Mouse (Mus musculus): ENCODE results near the gene Aqp3. TPM values are rescaled to one million over a fixed set of nuclear protein-coding genes. Genes with fewer than 3 reads are reported as not detected.

The Aqp3 gene
- polyA plus RNA-seq, 1 experiment from 2014 or later: 0.30 TPM

DNA sequence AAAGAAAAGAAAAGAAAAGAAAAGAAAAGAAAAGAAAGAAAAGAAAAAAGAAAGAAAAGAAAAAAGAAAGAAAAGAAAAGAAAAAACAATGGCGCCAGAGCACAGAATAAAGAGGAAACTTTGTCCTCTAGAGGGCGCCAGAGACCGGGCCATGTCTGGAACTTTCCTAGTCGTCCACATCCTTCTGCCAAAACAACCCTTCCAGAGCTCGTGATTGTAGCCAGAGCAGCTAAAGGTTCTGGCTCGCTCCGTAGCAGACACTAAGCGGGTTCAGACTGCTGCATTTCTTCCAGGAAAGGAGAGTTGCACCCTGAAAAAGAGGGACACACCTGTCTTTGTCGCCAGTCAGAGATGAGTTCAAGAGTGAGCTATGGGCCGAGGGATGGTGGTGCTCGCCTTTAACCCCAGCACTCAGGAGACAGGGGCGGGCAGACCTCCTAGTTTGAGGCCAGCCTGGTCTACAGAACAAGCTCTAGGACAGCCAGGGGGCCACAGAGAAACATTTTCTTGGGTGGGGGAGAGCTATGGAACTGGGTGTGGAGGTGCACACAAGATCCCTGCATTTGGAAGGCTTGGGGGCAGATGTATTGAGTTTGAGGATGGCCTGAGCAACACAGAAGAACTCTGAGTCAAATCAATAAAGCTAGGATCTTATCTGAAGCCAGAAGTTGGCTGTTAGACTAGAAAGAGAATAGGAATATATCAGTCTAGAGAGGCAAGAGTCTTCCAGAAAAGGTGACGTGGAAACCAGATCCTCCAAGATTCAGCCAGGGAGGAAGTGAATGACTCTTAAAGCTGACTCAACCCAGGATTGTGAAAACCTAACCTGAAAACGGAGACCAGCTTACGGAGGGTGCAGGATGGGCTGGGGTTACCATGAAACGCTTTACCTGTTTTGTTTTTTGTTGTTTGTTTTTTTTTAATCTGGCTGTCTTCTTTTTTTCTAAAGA lies 47.0 kb downstream of the Aqp3 start:
- 34% methylated on average over 16 of the region's 16 CpGs for WGBS
- peak; percentile 74 for ATAC-seq (ENCODE audit: low FRiP score, low read depth)
- Histone ChIP-seq H3K27me3 (no peaks in the 10 kb centered on the region), H3K9ac (0 out of 2 replicates have a peak overlapping the region, but pooled peaks have one; percentile 35), H3K4me2 (peak overlapping the region; percentile 52), H3K9me3 (no peaks in the 10 kb centered on the region), H3K4me1 (replicated peaks) (peaks cover 4% of the 10 kb centered on the region; the same call in 1 of the 2 replicates), H3K4me3 (peak overlapping the region; percentile 9; the same call in 1 of the 2 replicates), H3K36me3 (no peaks in the 10 kb centered on the region), H3K27ac (replicated peaks) (no peak overlapping the region)

- H3K4me1 ChIP-seq (replicated peaks): peaks cover 4% of the 10 kb centered on the region; the same call in 1 of the 2 replicates
- whole genome bisulfite sequencing: 78% methylated on average over 2 of the region's 2 CpGs
- H3K4me2 ChIP-seq: no peak overlapping the region
- no peaks in the 10 kb centered on the region for H3K36me3 ChIP-seq
- H3K27me3 ChIP-seq: no peaks in the 10 kb centered on the region
- ATAC-seq (ENCODE audit: low FRiP score, low read depth): no peak
- no peak overlapping the region for H3K27ac ChIP-seq (replicated peaks)
- H3K4me3 ChIP-seq: no peak overlapping the region
- H3K9ac ChIP-seq: no peak overlapping the region
- H3K9me3 ChIP-seq: no peaks in the 10 kb centered on the region
Measured at GRCm38 (mm10) chr4:41048926-41049325, 49.1 kb downstream of the Aqp3 start.

GRCm38 (mm10) chr4:41047524-41048271 lies 50.3 kb downstream of the Aqp3 start, which contains the start of gene Aqp7:
TSS of gene Aqp7 (minus strand) at chr4:41048139.
- Histone ChIP-seq H3K4me1 (replicated peaks) (peaks cover 4% of the 10 kb centered on the region; the same call in 1 of the 2 replicates), H3K36me3 (no peaks in the 10 kb centered on the region), H3K27ac (replicated peaks) (no peak within 1 kb of the TSS), H3K27me3 (no peaks in the 10 kb centered on the region), H3K4me2 (no peak within 1 kb of the TSS), H3K4me3 (no peak within 1 kb of the TSS), H3K9me3 (no peaks in the 10 kb centered on the region), H3K9ac (no peak within 1 kb of the TSS)
- 47% methylated on average over 9 of the region's 9 CpGs for WGBS
- ATAC-seq (ENCODE audit: low FRiP score, low read depth): no peak

DNA sequence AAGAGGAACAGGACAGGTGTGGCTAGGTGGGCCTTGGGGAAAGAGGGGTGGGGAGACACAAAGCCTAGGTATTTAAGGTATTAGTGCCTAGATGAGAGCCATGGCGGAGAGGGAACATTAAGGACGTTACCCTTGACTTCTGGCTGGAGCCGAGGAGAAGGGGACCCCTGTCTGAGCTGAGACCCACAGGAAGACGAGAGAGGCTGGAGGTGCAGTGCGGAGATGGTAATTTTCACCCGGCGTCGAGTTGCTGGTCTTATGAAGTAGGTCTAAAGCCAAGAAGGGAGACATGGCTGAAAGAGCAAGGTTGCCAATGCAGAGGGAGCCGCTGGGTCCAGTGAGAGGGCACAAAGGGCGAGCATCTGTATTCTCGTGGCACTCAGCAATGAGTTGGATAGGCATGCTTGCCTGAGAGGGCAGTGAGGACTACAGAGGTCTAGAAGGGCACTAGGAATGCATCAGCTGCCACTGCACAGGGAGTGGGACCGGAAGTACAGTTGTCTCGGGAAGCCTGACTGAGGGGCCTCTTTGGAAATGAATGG lies 51.7 kb downstream of the Aqp3 start:
- Histone ChIP-seq H3K27me3 (no peaks in the 10 kb centered on the region), H3K36me3 (no peaks in the 10 kb centered on the region), H3K4me2 (no peak overlapping the region), H3K4me1 (replicated peaks) (peaks cover 4% of the 10 kb centered on the region; the same call in 1 of the 2 replicates), H3K27ac (replicated peaks) (no peak overlapping the region), H3K9me3 (no peaks in the 10 kb centered on the region), H3K9ac (no peak overlapping the region), H3K4me3 (no peak overlapping the region)
- WGBS: 86% methylated on average over 13 of the region's 13 CpGs
- no peak for ATAC-seq (ENCODE audit: low FRiP score, low read depth)

DNA sequence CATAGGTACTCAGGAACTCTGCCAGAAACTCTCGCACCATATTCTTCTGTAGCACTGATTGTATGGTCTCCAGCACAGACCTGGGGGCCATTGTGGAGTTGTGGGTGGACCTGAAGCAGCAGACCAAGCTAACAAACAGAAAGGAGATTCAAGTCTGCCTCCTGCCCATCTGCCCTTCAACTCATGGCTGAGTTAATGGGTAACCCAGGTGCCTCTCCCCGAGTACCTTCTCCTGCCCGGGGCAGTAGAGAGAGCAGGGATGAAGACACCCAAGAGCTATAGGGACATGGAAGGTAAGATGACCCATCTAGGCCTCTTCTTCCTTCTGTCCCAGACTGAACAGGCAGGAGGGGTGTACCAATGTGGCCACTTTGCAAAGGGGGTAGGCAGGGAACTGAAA lies 52.7 kb downstream of the Aqp3 start:
- no peak for ATAC-seq (ENCODE audit: low FRiP score, low read depth)
- no peak overlapping the region for H3K4me3 ChIP-seq
- 87% methylated on average over 3 of the region's 3 CpGs for WGBS
- H3K27me3 ChIP-seq: no peaks in the 10 kb centered on the region
- H3K36me3 ChIP-seq: no peaks in the 10 kb centered on the region
- no peak overlapping the region for H3K9ac ChIP-seq
- H3K27ac ChIP-seq (replicated peaks): no peak overlapping the region
- H3K9me3 ChIP-seq: no peaks in the 10 kb centered on the region
- no peak overlapping the region for H3K4me2 ChIP-seq
- H3K4me1 ChIP-seq (replicated peaks): no peaks in the 10 kb centered on the region

- no peaks in the 10 kb centered on the region for H3K9me3 ChIP-seq
- H3K9ac ChIP-seq: no peak overlapping the region
- H3K27me3 ChIP-seq: no peaks in the 10 kb centered on the region
- ATAC-seq (ENCODE audit: low FRiP score, low read depth): no peak
- 81% methylated on average over 5 of the region's 5 CpGs for WGBS
- H3K4me3 ChIP-seq: no peak overlapping the region
- H3K36me3 ChIP-seq: no peaks in the 10 kb centered on the region
- no peaks in the 10 kb centered on the region for H3K4me1 ChIP-seq (replicated peaks)
- no peak overlapping the region for H3K4me2 ChIP-seq
- no peak overlapping the region for H3K27ac ChIP-seq (replicated peaks)
Measured at GRCm38 (mm10) chr4:41043961-41044360, 54.0 kb downstream of the Aqp3 start.

DNA sequence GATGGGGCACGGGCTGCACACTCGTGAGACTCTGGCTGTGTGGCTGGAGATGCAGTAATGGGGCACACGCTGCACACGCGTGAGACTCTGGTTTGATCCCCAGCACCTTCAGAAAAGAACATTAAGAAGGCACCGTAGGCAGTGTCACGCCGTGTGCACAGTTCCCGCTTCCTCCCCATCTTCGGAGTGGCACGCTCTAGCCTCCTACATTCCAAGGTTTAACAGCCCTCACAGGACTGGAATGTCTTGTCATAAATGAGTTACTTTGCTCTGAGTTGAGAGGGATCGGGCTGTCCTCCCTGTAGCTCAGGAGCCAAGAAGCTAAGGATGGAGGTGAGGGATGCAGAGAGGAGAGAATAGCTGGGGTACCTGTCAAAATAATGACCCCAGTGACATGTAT lies 55.1 kb downstream of the Aqp3 start:
- Histone ChIP-seq H3K4me3 (no peak overlapping the region), H3K36me3 (no peaks in the 10 kb centered on the region), H3K9ac (no peak overlapping the region), H3K4me2 (no peak overlapping the region), H3K9me3 (no peaks in the 10 kb centered on the region), H3K27me3 (no peaks in the 10 kb centered on the region), H3K27ac (replicated peaks) (no peak overlapping the region), H3K4me1 (replicated peaks) (no peaks in the 10 kb centered on the region)
- no peak for ATAC-seq (ENCODE audit: low FRiP score, low read depth)
- 87% methylated on average over 12 of the region's 12 CpGs for WGBS

Other genes with a start within 250 kb of the Aqp3 start
- 8.1 and 8.6 TPM in 2 replicates for gene B4galt1, start 244.2 kb downstream of the Aqp3 start, polyA plus RNA-seq (2015; fragmentation: Nextera tagmentation; extraction: Ambion mirVana)
- gene Spink4, start 178.1 kb downstream of the Aqp3 start, polyA plus RNA-seq (2015; fragmentation: Nextera tagmentation; extraction: Ambion mirVana): not detected in 2 replicates
- 181 and 203 TPM in 2 replicates for gene Bag1, start 149.9 kb downstream of the Aqp3 start, polyA plus RNA-seq (2015; fragmentation: Nextera tagmentation; extraction: Ambion mirVana)
- gene Chmp5, start 149.8 kb downstream of the Aqp3 start, polyA plus RNA-seq (2015; fragmentation: Nextera tagmentation; extraction: Ambion mirVana): 150 and 157 TPM in 2 replicates
- gene Nfx1, start 127.3 kb downstream of the Aqp3 start, polyA plus RNA-seq (2015; fragmentation: Nextera tagmentation; extraction: Ambion mirVana): 100 and 106 TPM in 2 replicates
- not detected in 2 replicates for gene Aqp7, start 50.0 kb downstream of the Aqp3 start, polyA plus RNA-seq (2015; fragmentation: Nextera tagmentation; extraction: Ambion mirVana)
- 36.2 and 45.0 TPM in 2 replicates for gene Nol6, start 26.3 kb upstream of the Aqp3 start, polyA plus RNA-seq (2015; fragmentation: Nextera tagmentation; extraction: Ambion mirVana)
- gene Ube2r2, start 37.6 kb upstream of the Aqp3 start, polyA plus RNA-seq (2015; fragmentation: Nextera tagmentation; extraction: Ambion mirVana): 57.9 and 58.5 TPM in 2 replicates
- gene Ubap2, start 177.0 kb upstream of the Aqp3 start, polyA plus RNA-seq (2015; fragmentation: Nextera tagmentation; extraction: Ambion mirVana): 53.6 and 57.5 TPM in 2 replicates
- 74.5 and 76.6 TPM in 2 replicates for gene Dcaf12, start 216.7 kb upstream of the Aqp3 start, polyA plus RNA-seq (2015; fragmentation: Nextera tagmentation; extraction: Ambion mirVana)

Data from hindbrain, embryonic 15.5 days (tissue).